Mouse (Mus musculus): ENCODE results near the gene 4930503B20Rik. TPM values are rescaled to one million over a fixed set of nuclear protein-coding genes. Genes with fewer than 3 reads are reported as not detected.

Gene 4930503B20Rik
- total RNA-seq, 2 experiments from 2014 or later = not detected

GRCm38 (mm10) chr3:146604647-146605046 is 46.5 kb downstream of the 4930503B20Rik start:
- DNase-seq = no peak
- intact Hi-C loops (cut with DNase I; ENCODE audit: low total_unique reads) = no loop called here

GRCm38 (mm10) chr3:146602531-146602930 is 48.6 kb downstream of the 4930503B20Rik start:
- intact Hi-C loops (cut with DNase I; ENCODE audit: low total_unique reads) = no loop called here
- no peak for DNase-seq

- DNase-seq = no peak
Observed at GRCm38 (mm10) chr3:146601205-146601604, 49.9 kb downstream of the 4930503B20Rik start.

GRCm38 (mm10) chr3:146599198-146599900 is 51.8 kb downstream of the 4930503B20Rik start:
- intact Hi-C loops (cut with DNase I; ENCODE audit: low total_unique reads) = no loop called here
- no peak for DNase-seq

More at GRCm38 (mm10) chr3:146601205-146601604, 49.9 kb downstream of the 4930503B20Rik start:
- intact Hi-C loops (cut with DNase I; ENCODE audit: low total_unique reads) = no loop called here

GRCm38 (mm10) chr3:146598411-146598810 is 52.7 kb downstream of the 4930503B20Rik start:
- intact Hi-C loops (cut with DNase I; ENCODE audit: low total_unique reads) = no loop called here
- DNase-seq = no peak

- intact Hi-C loops (cut with DNase I; ENCODE audit: low total_unique reads) = no loop called here
- no peak for DNase-seq
Observed at GRCm38 (mm10) chr3:146596864-146597263, 54.3 kb downstream of the 4930503B20Rik start.

GRCm38 (mm10) chr3:146596387-146596786 is 54.7 kb downstream of the 4930503B20Rik start:
- DNase-seq = no peak
- intact Hi-C loops (cut with DNase I; ENCODE audit: low total_unique reads) = no loop called here

GRCm38 (mm10) chr3:146595440-146595839 is 55.7 kb downstream of the 4930503B20Rik start:
- DNase-seq = no peak
- intact Hi-C loops (cut with DNase I; ENCODE audit: low total_unique reads) = no loop called here

Other genes with a start within 250 kb of the 4930503B20Rik start
- 10 to 100 TPM; 15.6 to 16.7 TPM for gene Ssx2ip, start 246.7 kb downstream of the 4930503B20Rik start, total RNA-seq (2021)
- 1 to 10 TPM; 4.2 to 4.7 TPM for gene Ctbs, start 201.5 kb downstream of the 4930503B20Rik start, total RNA-seq (2021)
- 1 to 10 TPM; 2.5 to 3.7 TPM for gene Spata1, start 151.6 kb downstream of the 4930503B20Rik start, total RNA-seq (2021)
- gene Gng5, start 151.5 kb downstream of the 4930503B20Rik start, total RNA-seq (2021) = 100 to 1,000 TPM; 233 to 275 TPM
- gene Rpf1, start 129.9 kb downstream of the 4930503B20Rik start, total RNA-seq (2021) = 10 to 100 TPM; 12.9 to 14.5 TPM
- gene Uox, start 80.9 kb downstream of the 4930503B20Rik start, total RNA-seq (2021) = not detected
- gene Dnase2b, start 35.7 kb downstream of the 4930503B20Rik start, total RNA-seq (2021) = not detected
- gene Samd13, start 34.3 kb upstream of the 4930503B20Rik start, total RNA-seq (2021) = 1 to 10 TPM in 1 of 2 experiments, under 1 TPM in 1; 0.57 to 1.7 TPM
- gene Prkacb, start 161.7 kb upstream of the 4930503B20Rik start, total RNA-seq (2021) = 10 to 100 TPM; 46.0 to 46.4 TPM
- 10 to 100 TPM; 21.2 to 24.9 TPM for gene Ttll7, start 201.1 kb upstream of the 4930503B20Rik start, total RNA-seq (2021)